Mouse (Mus musculus): ENCODE measurements around the gene Smad3. TPM values are rescaled to one million over a fixed set of nuclear protein-coding genes. Genes with fewer than 3 reads are reported as not detected.

Smad3 gene
- total and polyA plus RNA-seq, 3 experiments = 7.5 to 10.2 TPM; not detected in 1

DNA sequence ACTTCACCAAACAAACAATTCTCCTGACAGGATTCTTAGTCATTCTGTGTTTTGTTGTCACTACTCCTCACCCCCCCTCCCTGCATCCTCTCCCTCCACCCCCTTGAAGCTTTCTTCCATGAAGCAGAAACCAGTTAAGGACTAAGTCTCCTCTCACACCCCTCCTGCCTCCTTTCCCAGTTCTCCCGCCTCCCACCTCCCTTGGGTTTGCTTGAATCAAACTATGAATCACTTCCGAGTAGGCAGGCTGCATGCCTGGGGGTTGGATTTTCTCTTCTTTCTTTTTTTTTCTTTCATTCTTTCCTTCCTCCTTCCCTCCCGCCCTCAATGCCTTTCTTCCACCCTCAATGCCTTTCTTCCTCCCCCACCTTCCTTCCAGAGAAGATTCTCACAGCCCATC is 80.2 kb downstream of the Smad3 start:
- Histone ChIP-seq H3K4me3 (ENCODE audit: control insufficient read depth in 1 of 2, insufficient read depth in 1 of 2, low read depth in 2 of 2, low read length in 2 of 2) (no peak overlapping the region; a peak in 1 of 4 replicates), H3K9me3 (replicated peaks; ENCODE audit: insufficient read depth, low read length) (no peaks in the 10 kb centered on the region), H3K79me2 (ENCODE audit: control insufficient read depth, insufficient read depth, low read length, poor library complexity) (no peaks in the 10 kb centered on the region), H3K9ac (ENCODE audit: control insufficient read depth, low read depth, low read length, poor library complexity, severe bottlenecking) (no peak overlapping the region), H3K36me3 (ENCODE audit: control insufficient read depth in 1 of 2, insufficient read depth in 2 of 2, low read length in 2 of 2) (peaks cover 0 to 26% of the 10 kb centered on the region in 2 experiments; a peak in 2 of 4 replicates), H3K27me3 (ENCODE audit: control insufficient read depth in 1 of 2, insufficient read depth in 2 of 2, low read length in 2 of 2) (no peaks in the 10 kb centered on the region), H3K27ac (ENCODE audit: control insufficient read depth, low read depth, low read length) (peak overlapping the region; percentile 78), H3K4me1 (ENCODE audit: control insufficient read depth in 1 of 2, insufficient read depth in 2 of 2, low read length in 2 of 2) (peaks cover 7 to 57% of the 10 kb centered on the region in 2 experiments)
- peak; percentile 30 for DNase-seq (ENCODE audit: low read depth, low spot score)
- TF ChIP-seq USF2 (IDR thresholded peaks at IDR 0.05; ENCODE audit: borderline replicate concordance in 1 of 2, insufficient read depth in 1 of 2, low read depth in 1 of 2, low read length in 2 of 2) (no peak), RAD21 (IDR thresholded peaks at IDR 0.05; ENCODE audit: low read depth, low read length) (no peak), MYB (IDR thresholded peaks at IDR 0.05; ENCODE audit: low read depth, low read length) (no peak), JUND (IDR thresholded peaks at IDR 0.05; ENCODE audit: low read depth, low read length) (no peak), POLR2AphosphoS5 (IDR thresholded peaks at IDR 0.05; ENCODE audit: borderline replicate concordance, low read depth, low read length) (no peak), SMC3 (IDR thresholded peaks at IDR 0.05; ENCODE audit: low read depth, low read length) (no peak), MAZ (IDR thresholded peaks at IDR 0.05; ENCODE audit: low read depth, low read length) (no peak), E2F4 (IDR thresholded peaks at IDR 0.05; ENCODE audit: borderline replicate concordance, low read depth, low read length) (no peak), MAFK (IDR thresholded peaks at IDR 0.05; ENCODE audit: borderline replicate concordance, low read depth, low read length) (no peak), MEF2A (IDR thresholded peaks at IDR 0.05; ENCODE audit: extremely low read depth, insufficient replicate concordance, low read depth, low read length, poor library complexity, severe bottlenecking) (no peak), UBTF (IDR thresholded peaks at IDR 0.05; ENCODE audit: borderline replicate concordance, insufficient read depth, low read depth, low read length) (no peak), MAX (IDR thresholded peaks at IDR 0.05; ENCODE audit: low read length) (no peak), CTCF (IDR thresholded peaks at IDR 0.05 in 2 of 3, conservative IDR thresholded peaks at IDR 0.05 in 1 of 3; ENCODE audit: control insufficient read depth in 1 of 3, insufficient read depth in 1 of 3, low read depth in 2 of 3, low read length in 3 of 3, poor library complexity in 1 of 3, severe bottlenecking in 1 of 3) (no peak), NELFE (IDR thresholded peaks at IDR 0.05; ENCODE audit: low read depth, low read length) (no peak), TCF12 (IDR thresholded peaks at IDR 0.05; ENCODE audit: low read depth, low read length) (no peak), HCFC1 (IDR thresholded peaks at IDR 0.05; ENCODE audit: low read depth, low read length) (no peak), SIN3A (IDR thresholded peaks at IDR 0.05; ENCODE audit: low read length) (no peak), KAT2A (conservative IDR thresholded peaks at IDR 0.05; ENCODE audit: low read depth, low read length) (no peak)

DNA sequence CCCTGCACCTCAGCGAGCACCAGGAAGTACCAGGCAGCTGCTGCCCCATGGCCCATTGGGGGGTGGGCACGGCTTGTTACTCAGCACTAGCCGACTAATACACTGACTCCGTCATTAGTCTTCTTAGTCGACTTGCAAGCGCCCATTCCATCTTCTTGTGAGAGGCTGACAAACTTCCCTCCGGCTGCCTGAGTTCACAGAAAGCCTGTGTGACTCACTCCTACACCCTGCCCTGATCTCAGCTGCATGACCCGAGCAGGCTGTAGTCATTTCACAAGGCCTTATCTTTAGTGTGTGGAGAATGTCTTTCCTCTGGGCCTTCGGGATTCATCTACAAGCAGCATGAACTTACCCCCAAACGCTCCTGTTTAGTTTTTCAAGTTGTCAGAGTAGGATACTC is 83.2 kb downstream of the Smad3 start:
- no peak overlapping the region for H3K9ac ChIP-seq (ENCODE audit: control insufficient read depth, low read depth, low read length, poor library complexity, severe bottlenecking)
- H3K9me3 ChIP-seq (replicated peaks; ENCODE audit: insufficient read depth, low read length) = no peaks in the 10 kb centered on the region
- H3K4me3 ChIP-seq (ENCODE audit: control insufficient read depth in 1 of 2, insufficient read depth in 1 of 2, low read depth in 2 of 2, low read length in 2 of 2) = no peak overlapping the region
- no peak overlapping the region for H3K27ac ChIP-seq (ENCODE audit: control insufficient read depth, low read depth, low read length)
- H3K79me2 ChIP-seq (ENCODE audit: control insufficient read depth, insufficient read depth, low read length, poor library complexity) = no peaks in the 10 kb centered on the region
- no peaks in the 10 kb centered on the region for H3K27me3 ChIP-seq (ENCODE audit: control insufficient read depth in 1 of 2, insufficient read depth in 2 of 2, low read length in 2 of 2)
- DNase-seq (ENCODE audit: low read depth, low spot score) = peak; percentile 74
- H3K4me1 ChIP-seq (ENCODE audit: control insufficient read depth in 1 of 2, insufficient read depth in 2 of 2, low read length in 2 of 2) = peaks cover 7 to 41% of the 10 kb centered on the region in 2 experiments
- TF ChIP-seq HCFC1 (IDR thresholded peaks at IDR 0.05; ENCODE audit: low read depth, low read length) (no peak), ETS1 (IDR thresholded peaks at IDR 0.05; ENCODE audit: low read depth, low read length) (peak; percentile 25; the same call in 1 of the 2 replicates), GATA1 (IDR thresholded peaks at IDR 0.05; ENCODE audit: low read depth, low read length) (peak; percentile 28; the same call in 1 of the 2 replicates), EP300 (IDR thresholded peaks at IDR 0.05; ENCODE audit: low read depth in 1 of 2, low read length in 2 of 2) (0 out of 4 replicates have a peak, but pooled peaks of 1 of the 2 experiments have one; percentile 35), MAX (IDR thresholded peaks at IDR 0.05; ENCODE audit: low read length) (peak; percentile 28; the same call in 1 of the 2 replicates), TBP (IDR thresholded peaks at IDR 0.05; ENCODE audit: low read depth, low read length) (no peak), BHLHE40 (IDR thresholded peaks at IDR 0.05; ENCODE audit: borderline replicate concordance, low read depth, low read length) (no peak), CHD2 (IDR thresholded peaks at IDR 0.05; ENCODE audit: low read length) (no peak), JUND (IDR thresholded peaks at IDR 0.05; ENCODE audit: low read depth, low read length) (peak; percentile 37; the same call in 1 of the 2 replicates)
- peaks cover 0 to 15% of the 10 kb centered on the region in 2 experiments; a peak in 2 of 4 replicates for H3K36me3 ChIP-seq (ENCODE audit: control insufficient read depth in 1 of 2, insufficient read depth in 2 of 2, low read length in 2 of 2)
